Mouse (Mus musculus) liver, embryonic 11.5 days (tissue): ENCODE data around the gene Macf1. TPM values are rescaled to one million over a fixed set of nuclear protein-coding genes. Genes with fewer than 3 reads are reported as not detected.
"Not testable (repeated sequence)": the region's sequence is repeated elsewhere in the genome, so short reads cannot be mapped to it uniquely, and the experiment has no call there.

Experiments
- ATAC-seq: fragments of 200-750 bp; cut with Nextera tagmentation; replicated peaks from 2 replicates; pipeline ENCODE4 v1.8.0; 2017; ENCODE audit warnings: moderate number of reproducible peaks, mild to moderate bottlenecking, moderate TSS enrichment, moderate library complexity; ENCODE audit not compliant: low FRiP score
- DNase-seq: peaks from one replicate; pipeline ENCODE4 v3.0.0-alpha.2; 2017; ENCODE audit warnings: low spot score
- H3K27ac ChIP-seq: fragments of 300-500 bp; sonication (generic); 2 replicates; pipeline ENCODE4 v1.5.1; 2014; ENCODE audit warnings: mild to moderate bottlenecking, low read depth, low read length, control low read depth
- H3K27me3 ChIP-seq: fragments of 300-500 bp; sonication (generic); replicated peaks from 2 replicates; pipeline ENCODE4 v1.6.1; 2014; ENCODE audit warnings: low read length, mixed read lengths; ENCODE audit not compliant: control insufficient read depth, insufficient read depth
- H3K36me3 ChIP-seq: fragments of 300-500 bp; sonication (generic); 2 replicates; pipeline ENCODE4 v1.6.1; 2014; ENCODE audit warnings: mild to moderate bottlenecking, low read length, moderate library complexity, mixed read lengths; ENCODE audit not compliant: control insufficient read depth, insufficient read depth
- H3K4me1 ChIP-seq: fragments of 300-500 bp; sonication (generic); replicated peaks from 2 replicates; pipeline ENCODE4 v1.6.1; 2014; ENCODE audit warnings: low read length, mixed read lengths; ENCODE audit not compliant: control insufficient read depth, insufficient read depth
- H3K4me2 ChIP-seq: fragments of 300-500 bp; sonication (generic); 2 replicates; pipeline ENCODE4 v1.6.1; 2014; ENCODE audit warnings: mild to moderate bottlenecking, control low read depth, moderate library complexity
- H3K4me3 ChIP-seq: fragments of 300-500 bp; sonication (generic); 2 replicates; pipeline ENCODE4 v1.5.1; 2014; ENCODE audit warnings: low read depth, low read length, control low read depth
- H3K9ac ChIP-seq: fragments of 300-500 bp; sonication (generic); 2 replicates; pipeline ENCODE4 v1.6.1; 2014; ENCODE audit warnings: low read depth, low read length, control low read depth
- H3K9me3 ChIP-seq: fragments of 300-500 bp; sonication (generic); 2 replicates; pipeline ENCODE4 v1.6.1; 2016; ENCODE audit warnings: low read length, inconsistent platforms, mixed read lengths; ENCODE audit not compliant: control insufficient read depth
- WGBS: fragments of 180-500 bp; shearing (Covaris S2); extraction: QIAGEN DNeasy Blood & Tissue Kit; methylation state at CpG from one replicate; pipeline ENCODE4 v1.1.7; 2014; 5-methylcytosine and 5-hydroxymethylcytosine counted together
- polyA plus RNA-seq: library from polyadenylated mRNA; unstranded; fragments of >200 nt; fragmentation: Nextera tagmentation; extraction: Ambion mirVana; gene quantifications from 2 replicates; pipeline ENCODE4 v1.2.1, GENCODE M21; 2014

Macf1 gene
- polyA plus RNA-seq, 1 experiment from 2014 or later: 36.5 TPM

DNA sequence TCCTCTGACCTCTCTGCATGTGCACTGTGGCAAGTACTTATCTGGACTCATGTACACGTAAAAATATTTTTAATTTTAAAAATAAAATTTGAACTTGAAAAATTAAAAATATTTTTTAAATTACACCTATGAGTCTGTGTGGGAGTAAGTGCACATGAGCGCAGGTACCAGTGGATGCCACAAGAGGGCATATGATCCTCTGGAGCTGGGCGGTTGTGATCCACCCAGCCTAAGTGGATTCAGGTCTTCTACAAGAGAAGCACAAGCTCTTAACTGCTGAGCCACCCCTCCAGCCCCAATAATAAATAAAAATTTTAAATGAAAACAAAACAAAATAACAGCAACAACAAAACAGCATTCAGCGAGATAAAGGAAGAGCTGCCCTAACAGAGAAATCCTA, 351.0 kb downstream of the Macf1 start:
- Histone ChIP-seq H3K9ac (no peak overlapping the region), H3K9me3 (no peaks in the 10 kb centered on the region), H3K4me2 (no peak overlapping the region), H3K27ac (no peak overlapping the region), H3K36me3 (no peaks in the 10 kb centered on the region), H3K27me3 (no peaks in the 10 kb centered on the region), H3K4me3 (no peak overlapping the region), H3K4me1 (no peaks in the 10 kb centered on the region)
- ATAC-seq (no peak), DNase-seq (no peak)
- 94% methylated on average over 4 of the region's 4 CpGs for WGBS

DNA sequence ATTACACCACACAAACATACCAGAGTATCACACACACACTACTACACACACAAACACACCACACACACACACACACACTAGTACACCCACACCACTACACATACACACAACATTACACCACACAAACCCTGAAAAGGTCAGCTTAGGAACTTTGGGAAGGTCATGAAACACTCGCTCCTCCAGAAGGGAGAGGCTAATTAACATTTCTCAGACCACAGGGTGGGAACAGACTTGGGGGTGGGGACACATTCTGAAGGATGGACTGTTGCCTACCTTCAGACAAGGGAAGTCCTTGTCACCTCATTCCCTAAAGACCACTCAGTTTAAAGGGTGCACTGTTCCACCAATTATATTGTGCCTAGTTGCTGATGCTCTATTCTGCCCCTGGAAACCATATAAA, 352.2 kb downstream of the Macf1 start:
- 90% methylated on average over 1 of the region's 1 CpGs for WGBS
- not testable (repeated sequence) for H3K4me2 ChIP-seq

DNA sequence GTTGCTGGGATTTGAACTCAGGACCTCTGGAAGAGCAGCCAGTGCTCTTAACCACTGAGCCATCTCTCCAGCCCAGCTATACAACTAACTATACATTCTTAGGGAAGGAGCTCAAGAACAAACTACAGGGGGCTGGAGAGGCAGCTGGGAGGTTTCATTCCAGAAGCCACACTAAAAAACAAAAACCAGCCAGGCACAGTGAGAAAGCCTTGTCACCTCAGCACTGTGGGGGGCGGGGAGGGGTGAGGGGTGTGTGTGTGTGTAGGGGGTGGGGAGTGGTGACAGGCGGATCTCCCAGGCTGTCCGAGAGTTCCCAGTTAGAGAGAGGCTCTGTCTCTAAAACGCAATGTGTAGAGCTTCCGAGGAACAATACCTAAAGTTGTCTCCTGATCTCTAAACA, 352.8 kb downstream of the Macf1 start:
- Histone ChIP-seq H3K27ac (no peak overlapping the region), H3K4me1 (no peaks in the 10 kb centered on the region), H3K27me3 (no peaks in the 10 kb centered on the region), H3K9me3 (no peaks in the 10 kb centered on the region), H3K36me3 (no peaks in the 10 kb centered on the region), H3K9ac (no peak overlapping the region), H3K4me3 (no peak overlapping the region), H3K4me2 (no peak overlapping the region)
- 79% methylated on average over 5 of the region's 5 CpGs for WGBS
- DNase-seq (no peak), ATAC-seq (no peak)

More for the DNA sequence above, 352.2 kb downstream of the Macf1 start:
- H3K4me1 ChIP-seq, H3K9me3 ChIP-seq, H3K36me3 ChIP-seq, H3K4me3 ChIP-seq, ATAC-seq, DNase-seq, H3K27me3 ChIP-seq, H3K27ac ChIP-seq, H3K9ac ChIP-seq: not testable (repeated sequence)

DNA sequence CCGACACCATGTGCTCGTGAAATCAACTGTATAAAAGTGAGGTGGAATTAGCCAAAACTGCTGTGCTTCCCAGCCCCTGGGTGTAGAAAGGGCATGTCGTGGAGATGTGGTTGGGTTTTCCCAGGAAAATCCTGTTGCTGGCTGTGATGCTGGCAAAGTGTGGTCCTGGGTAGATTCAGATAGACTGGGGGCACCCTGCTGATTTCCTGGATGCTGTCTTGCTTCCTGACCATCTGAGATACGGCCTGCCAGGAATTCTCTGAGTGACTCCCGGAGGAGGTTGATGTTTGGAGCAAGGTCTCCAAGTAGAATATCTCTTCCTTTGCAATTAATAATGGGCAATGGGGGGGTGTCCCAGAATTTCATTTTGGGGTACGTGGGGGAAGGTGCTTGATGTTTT, 355.2 kb downstream of the Macf1 start:
- DNase-seq: no peak
- ATAC-seq: no peak
- Histone ChIP-seq H3K9ac (no peak overlapping the region), H3K36me3 (no peaks in the 10 kb centered on the region), H3K4me2 (no peak overlapping the region), H3K9me3 (no peaks in the 10 kb centered on the region), H3K27ac (no peak overlapping the region), H3K4me3 (no peak overlapping the region), H3K27me3 (no peaks in the 10 kb centered on the region; the same call in 1 of the 2 replicates), H3K4me1 (no peaks in the 10 kb centered on the region)
- 77% methylated on average over 6 of the region's 6 CpGs for WGBS

DNA sequence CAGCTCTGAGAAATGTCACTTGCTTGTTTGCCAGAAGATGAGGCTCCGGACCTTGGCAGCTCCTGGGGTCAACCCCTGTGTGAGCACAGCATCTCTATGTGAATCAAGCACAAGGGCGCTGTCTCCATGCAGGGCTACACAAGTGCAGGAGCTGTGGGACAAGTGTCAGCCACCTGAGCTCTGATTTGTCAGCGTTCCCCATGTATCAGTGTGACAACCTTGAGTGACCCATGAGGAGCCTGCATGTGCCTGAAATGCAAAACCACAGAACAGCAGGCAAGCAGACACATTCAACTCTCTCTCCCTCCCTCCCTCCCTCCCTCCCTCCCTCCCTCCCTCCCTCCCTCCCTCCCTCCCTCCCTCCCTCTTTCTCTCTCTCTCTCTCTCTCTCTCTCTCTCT, 356.5 kb downstream of the Macf1 start:
- H3K36me3 ChIP-seq: no peaks in the 10 kb centered on the region
- H3K4me3 ChIP-seq: no peak overlapping the region
- 51% methylated on average over 3 of the region's 3 CpGs for WGBS
- no peaks in the 10 kb centered on the region for H3K9me3 ChIP-seq
- H3K27me3 ChIP-seq: peaks cover 10% of the 10 kb centered on the region
- H3K4me2 ChIP-seq: no peak overlapping the region
- no peak overlapping the region for H3K9ac ChIP-seq
- no peaks in the 10 kb centered on the region for H3K4me1 ChIP-seq
- no peak for DNase-seq
- ATAC-seq: no peak
- no peak overlapping the region for H3K27ac ChIP-seq

DNA sequence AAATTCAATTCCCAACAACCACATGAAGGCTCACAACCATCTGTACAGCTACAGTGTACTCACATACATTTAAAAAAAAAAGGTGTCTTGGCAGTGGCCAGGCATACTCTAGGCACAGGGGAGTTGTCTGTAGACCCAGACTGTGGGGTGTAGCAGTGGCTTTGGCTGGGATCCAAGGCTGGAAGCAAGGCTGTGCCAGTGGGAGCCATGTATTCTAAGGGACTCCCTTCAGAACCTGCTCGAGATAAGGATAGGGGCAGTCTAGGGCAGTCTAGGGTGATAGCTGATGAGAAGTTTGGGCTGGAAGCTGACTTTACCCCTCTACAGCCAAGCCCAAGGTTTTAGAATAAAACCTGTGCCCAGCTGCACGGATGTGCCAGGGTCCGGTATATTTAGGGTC, 358.1 kb downstream of the Macf1 start:
- H3K9ac ChIP-seq: no peak overlapping the region

DNA sequence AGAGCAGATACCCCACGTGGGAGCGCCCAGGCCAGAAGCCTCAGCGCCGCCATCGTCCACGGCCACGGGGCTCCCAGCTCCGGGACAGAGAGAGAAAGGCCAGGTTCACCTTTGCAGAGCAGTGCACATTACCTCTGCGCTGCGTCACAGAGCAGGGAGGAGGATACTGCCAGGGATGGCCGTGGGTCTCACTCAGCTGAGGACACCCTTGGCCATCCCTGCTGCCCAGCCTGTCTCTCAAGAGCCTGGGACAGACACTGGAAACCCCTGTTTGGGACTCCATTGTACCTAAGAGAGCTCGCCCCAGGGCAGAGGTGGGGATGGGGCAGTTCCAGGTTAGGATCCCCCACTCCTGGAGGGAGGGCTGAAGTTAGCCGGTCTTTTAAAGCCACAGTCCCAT, 360.6 kb downstream of the Macf1 start, which contains the start of gene Oxct2a:
Gene Oxct2a (minus strand): TSS at position 101 of the 400 bp plus-strand sequence.
- Histone ChIP-seq H3K27me3 (peaks cover 11% of the 10 kb centered on the region), H3K27ac (no peak within 1 kb of the TSS), H3K4me3 (peak within 1 kb of the TSS; percentile 26), H3K9me3 (no peaks in the 10 kb centered on the region), H3K9ac (no peak within 1 kb of the TSS), H3K4me2 (peak within 1 kb of the TSS; percentile 51), H3K36me3 (no peaks in the 10 kb centered on the region), H3K4me1 (no peaks in the 10 kb centered on the region)
- no peak for ATAC-seq
- DNase-seq: no peak
- 21% methylated on average over 13 of the region's 13 CpGs for WGBS

More for the DNA sequence above, 358.1 kb downstream of the Macf1 start:
- H3K4me1 ChIP-seq: no peaks in the 10 kb centered on the region
- H3K4me2 ChIP-seq: no peak overlapping the region
- ATAC-seq (no peak), DNase-seq (no peak)
- no peaks in the 10 kb centered on the region for H3K9me3 ChIP-seq
- peaks cover 11% of the 10 kb centered on the region for H3K27me3 ChIP-seq
- no peak overlapping the region for H3K27ac ChIP-seq
- H3K4me3 ChIP-seq: no peak overlapping the region
- no peaks in the 10 kb centered on the region for H3K36me3 ChIP-seq
- 86% methylated on average over 3 of the region's 3 CpGs for WGBS

DNA sequence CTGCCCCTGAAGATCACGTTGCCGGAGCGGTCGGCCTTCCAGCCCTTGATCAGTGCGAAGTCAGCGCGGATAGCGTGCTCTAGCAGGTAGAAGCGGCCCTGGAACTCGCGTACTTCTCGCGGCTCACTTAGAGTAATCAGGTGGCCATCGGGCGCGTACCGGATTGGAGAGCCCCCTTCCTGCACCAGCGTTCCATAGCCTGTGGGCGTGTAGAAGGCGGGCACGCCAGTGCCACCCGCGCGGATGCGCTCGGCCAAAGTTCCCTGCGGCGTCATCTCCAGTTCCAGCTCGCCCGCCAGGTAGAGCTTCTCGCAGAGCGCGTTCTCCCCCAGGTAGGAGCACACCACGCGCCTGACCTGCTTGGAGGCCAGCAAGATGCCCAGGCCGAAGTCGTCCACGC, 361.2 kb downstream of the Macf1 start:
- H3K4me3 ChIP-seq: peak overlapping the region; percentile 15; the same call in 1 of the 2 replicates
- not testable (repeated sequence) for H3K9ac ChIP-seq, DNase-seq, H3K27ac ChIP-seq, H3K9me3 ChIP-seq, H3K4me1 ChIP-seq, H3K36me3 ChIP-seq
- peak overlapping the region; percentile 51 for H3K4me2 ChIP-seq
- 0 out of 2 replicates have a peak, but pooled peaks have one; percentile 24 for ATAC-seq
- 20% methylated on average over 30 of the region's 38 CpGs for WGBS
- peaks cover 11% of the 10 kb centered on the region for H3K27me3 ChIP-seq

DNA sequence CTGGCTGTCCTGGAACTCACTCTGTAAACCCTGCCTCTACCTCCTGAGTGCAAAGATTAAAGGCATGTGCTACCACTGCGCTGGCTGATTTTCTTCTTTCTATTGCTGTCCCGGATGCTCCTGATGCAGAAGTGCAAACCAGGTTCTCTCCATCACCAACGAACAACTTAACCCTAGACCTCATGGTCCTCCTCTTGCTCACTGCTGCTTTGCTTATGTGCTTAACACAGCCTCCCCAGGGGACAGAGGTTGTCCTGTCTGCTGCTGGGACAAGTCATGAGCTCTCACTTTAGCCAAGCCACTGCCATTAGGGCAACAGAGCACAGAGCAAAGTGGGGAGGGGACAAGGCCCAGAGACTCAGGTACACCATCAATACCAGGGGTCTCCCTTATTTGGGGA, 369.7 kb downstream of the Macf1 start:
- H3K36me3 ChIP-seq: no peaks in the 10 kb centered on the region
- WGBS: 74% methylated on average over 3 of the region's 3 CpGs
- H3K9ac ChIP-seq: no peak overlapping the region
- no peaks in the 10 kb centered on the region for H3K9me3 ChIP-seq
- H3K4me1 ChIP-seq: peaks cover 8% of the 10 kb centered on the region
- H3K4me2 ChIP-seq: no peak overlapping the region
- no peak for ATAC-seq
- no peak overlapping the region for H3K27ac ChIP-seq
- no peak for DNase-seq
- no peak overlapping the region for H3K4me3 ChIP-seq
- H3K27me3 ChIP-seq: no peaks in the 10 kb centered on the region
